Mouse (Mus musculus) right cerebral cortex, postnatal 10 days (tissue): ENCODE measurements around the gene Faf1.
A peak's percentile ranks its signal among the peaks of the same experiment; 100 is the strongest.

ENCODE experiments used
- DNase-seq, 2 experiments: peaks; one replicate each; pipeline ENCODE4 v3.0.0; 2021; ENCODE audit warnings: low spot score in 2 of 2

Faf1 gene

DNA sequence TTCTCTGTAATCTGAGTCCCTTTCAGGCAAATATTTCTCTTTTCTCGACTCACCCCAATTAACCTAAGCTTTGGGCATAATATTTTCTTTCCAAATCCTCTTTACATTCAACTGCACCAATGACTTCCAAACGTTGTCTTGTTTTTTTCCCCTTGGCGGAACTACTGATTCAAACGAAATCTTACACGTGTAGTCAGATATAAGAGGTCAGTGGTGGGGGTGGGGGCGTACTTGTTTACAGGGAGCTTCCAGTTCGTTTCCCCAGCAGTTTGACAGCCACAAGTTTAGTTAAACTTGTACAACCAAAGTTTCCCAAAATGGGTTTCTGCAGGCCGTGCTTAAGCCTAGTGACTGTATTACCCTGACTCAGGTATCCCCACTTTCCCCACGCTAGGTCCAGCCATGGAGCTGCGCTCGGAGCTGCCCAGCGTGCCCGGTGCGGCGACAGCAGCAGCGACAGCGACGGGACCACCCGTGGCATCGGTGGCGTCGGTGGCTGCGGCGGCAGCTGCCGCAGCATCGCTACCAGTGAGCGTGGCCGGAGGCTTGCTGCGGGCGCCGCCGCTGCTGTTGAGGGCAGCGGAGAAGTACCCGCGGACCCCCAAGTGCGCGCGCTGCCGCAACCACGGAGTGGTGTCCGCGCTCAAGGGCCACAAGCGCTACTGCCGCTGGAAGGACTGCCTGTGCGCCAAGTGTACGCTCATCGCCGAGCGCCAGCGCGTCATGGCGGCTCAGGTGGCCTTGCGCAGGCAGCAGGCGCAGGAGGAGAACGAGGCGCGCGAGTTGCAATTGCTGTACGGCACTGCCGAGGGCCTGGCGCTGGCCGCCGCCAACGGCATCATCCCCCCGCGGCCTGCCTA lies 303.3 kb downstream of the Faf1 start:
- peak in 1 of 2 experiments; percentile 38 for DNase-seq

DNA sequence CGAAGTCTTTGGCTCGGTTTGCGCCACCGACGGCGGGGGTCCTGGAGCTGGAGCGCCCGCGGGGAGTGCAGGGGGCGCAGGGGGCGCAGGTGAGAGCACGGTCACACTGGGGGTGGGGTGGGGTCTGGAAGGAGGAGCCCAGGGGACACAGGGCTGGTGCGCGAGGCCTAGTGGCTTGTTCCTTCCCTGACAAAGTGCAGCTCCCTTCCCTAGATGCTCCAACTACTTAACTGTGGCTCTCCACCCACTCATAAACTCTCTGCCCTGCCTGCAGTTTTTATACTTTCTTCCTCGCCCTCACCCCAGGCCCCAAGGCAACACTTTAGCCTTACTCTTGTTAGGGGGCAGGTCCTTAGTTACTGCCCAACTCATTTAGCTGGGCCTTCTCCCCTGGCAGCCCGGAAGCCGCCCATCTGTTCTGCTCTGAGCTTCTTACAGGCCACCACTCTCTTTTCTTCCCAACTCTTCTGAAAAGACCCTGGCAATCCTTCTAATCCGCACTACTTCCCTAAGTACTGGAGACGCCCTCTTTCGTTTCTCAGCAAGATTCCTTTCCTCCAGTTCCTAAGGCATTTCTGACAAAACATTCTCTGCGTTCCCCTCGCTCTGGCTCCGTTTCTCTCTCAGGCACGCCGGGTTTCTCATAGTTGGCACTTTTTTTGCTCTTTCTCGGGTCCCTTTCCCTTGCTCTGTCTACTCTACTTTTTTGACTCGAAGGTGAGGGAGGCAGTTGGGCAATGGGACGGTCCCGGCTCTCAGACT lies 304.1 kb downstream of the Faf1 start:
- no peak for DNase-seq

GRCm38 (mm10) chr4:109981083-109981870 lies 304.9 kb downstream of the Faf1 start:
- DNase-seq: no peak

- DNase-seq: no peak
Measured at GRCm38 (mm10) chr4:109981871-109982680, 305.7 kb downstream of the Faf1 start.

DNA sequence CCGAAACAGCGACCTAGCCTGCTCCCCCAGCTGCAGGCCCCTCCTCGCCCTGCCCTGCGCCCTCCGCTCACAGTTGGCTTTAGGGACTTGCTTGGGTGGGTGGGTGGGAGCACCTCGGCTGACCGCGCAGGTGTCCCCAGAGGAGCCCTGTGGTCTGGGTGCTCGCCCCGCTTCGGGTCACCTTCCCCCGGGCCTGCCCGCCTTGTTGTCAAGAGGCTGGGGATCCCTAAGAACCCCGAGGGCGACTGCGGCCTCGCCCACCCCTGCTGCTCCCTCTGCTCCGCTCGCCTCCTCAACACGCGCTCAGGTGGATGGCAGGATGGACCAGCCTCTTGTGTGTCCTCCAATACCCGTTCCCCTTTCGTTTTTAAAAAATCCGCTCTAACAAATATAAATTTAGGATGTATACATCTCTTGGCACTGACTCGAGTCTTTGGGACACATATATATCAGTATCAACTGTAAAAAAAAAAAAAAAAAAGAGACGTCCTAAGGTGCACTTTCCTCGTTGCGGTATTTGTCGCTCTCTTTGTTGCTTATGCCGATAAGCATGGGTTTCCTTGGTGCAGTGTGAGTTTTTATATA lies 306.4 kb downstream of the Faf1 start:
- no peak for DNase-seq

DNA sequence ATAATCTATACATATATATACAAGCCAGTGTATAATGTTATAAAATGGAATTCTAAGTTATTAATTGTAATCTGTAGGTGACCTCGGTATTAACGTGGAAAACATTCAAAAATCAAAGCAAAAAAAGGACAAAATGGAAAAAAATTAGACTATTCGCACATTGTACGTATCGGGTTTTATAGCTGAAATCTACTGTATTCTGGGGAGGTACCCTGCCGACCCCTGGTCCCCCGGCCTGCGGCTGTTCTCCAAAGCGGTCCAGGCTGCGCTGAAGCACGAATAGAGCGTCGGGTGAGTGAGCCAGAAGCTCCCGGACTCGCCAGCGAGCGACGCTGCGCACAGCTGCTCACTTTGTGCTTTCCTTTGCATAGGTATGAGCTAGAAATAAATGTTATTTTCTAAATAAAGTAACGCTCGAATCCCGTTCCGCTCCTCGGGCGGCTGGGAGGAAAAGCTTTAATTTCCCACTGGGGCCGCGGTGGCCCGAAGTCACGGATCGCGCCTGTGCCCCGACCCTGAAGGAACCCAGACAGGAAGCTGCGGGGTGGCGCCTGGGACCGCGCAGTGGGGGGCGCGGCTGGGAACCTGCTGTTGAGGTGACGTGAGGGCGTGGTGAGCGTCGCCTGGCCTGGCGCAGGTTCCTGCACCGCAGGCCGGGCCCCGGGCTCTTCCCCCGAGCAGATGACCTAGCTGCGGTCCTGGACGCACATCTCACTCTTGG lies 307.1 kb downstream of the Faf1 start:
- DNase-seq: no peak

DNA sequence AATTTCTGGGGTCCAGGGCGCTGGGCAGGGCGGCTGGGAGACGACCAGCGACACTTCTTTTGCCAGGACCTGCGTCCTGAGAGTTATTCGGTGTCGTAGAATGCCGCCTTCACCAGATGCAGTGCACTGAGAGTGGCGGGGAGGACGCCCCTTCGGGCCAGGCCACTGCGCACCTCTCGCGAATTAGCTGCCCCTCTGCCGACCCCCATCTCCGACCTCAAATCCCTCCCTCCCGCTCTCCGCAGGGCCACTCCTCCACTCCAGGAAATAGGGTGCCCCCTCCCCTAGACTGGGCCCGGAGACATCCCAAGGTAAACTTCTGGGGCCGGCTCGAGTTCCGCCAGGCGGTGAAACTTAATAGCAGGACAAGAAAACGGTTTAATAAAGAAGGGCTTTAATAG lies 307.6 kb downstream of the Faf1 start:
- no peak for DNase-seq

- no peak for DNase-seq
Measured at GRCm38 (mm10) chr4:109984496-109985423, 308.4 kb downstream of the Faf1 start.

DNA sequence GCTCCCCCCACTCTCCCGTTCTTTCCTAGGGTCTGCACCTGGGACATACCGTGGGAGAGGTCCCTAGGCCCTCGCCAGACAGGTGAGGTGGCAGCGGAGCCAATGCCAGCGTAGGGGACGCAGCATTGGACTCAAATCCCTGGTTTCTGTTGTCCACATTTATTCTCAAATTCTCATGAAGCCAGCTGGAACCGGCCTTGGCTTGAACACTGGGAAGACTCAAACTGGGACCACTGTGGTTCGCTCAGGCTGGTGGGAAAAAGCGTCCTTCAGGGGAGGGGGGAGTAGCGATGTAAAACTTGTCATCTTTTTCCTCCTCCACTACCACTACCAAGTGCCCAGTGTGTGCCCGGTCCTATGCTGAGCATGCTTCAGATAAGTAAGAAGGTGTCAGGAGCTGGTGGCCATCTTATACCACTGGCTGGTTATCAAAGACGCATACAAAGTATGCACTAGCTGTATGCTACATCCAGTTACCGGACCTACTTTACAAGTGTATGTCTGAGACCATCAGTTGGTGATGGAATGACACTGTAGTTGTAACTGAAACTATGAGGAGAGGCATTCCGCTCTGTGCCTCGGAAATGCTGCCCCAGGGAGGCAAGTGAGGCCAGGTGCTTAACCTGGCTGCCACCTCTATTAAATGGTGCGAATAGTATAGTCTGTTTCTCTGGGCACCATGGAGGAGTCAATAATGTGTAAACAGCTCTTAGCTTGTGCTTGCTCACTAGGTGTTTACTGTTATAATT lies 309.2 kb downstream of the Faf1 start:
- DNase-seq: no peak

GRCm38 (mm10) chr4:109986301-109986700 lies 309.9 kb downstream of the Faf1 start:
- no peak for DNase-seq

DNA sequence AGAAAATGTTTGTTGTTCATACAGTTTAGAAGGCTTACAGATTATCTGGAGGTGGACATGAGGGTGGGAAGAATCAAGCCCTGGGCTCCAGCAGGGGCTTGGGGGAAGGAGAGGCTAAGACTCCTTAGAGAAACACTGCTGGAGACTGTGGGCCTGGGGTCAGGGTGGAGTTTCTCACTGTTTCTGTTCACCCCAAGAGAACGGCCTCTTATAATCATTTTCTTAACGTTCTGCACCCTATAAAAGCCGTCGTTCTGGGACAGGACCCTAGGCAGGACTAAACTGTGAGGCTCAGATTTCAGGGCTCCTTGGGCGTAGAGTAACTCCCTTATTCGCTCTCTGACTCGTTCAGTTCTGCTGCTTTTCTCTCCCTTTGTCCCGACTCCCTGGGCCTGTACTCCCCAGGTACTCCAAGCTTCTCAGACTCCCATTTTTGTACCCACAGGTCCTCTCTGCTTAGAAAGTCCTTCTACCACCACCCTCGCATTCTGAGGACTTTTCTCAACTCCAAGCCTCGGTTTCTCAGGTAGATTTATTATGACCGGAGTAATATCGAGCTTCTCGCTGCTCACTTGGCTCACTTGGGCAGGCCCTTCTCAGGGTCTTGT lies 310.5 kb downstream of the Faf1 start:
- DNase-seq: no peak

- DNase-seq: no peak
Measured at GRCm38 (mm10) chr4:109987560-109988362, 311.4 kb downstream of the Faf1 start.

DNA sequence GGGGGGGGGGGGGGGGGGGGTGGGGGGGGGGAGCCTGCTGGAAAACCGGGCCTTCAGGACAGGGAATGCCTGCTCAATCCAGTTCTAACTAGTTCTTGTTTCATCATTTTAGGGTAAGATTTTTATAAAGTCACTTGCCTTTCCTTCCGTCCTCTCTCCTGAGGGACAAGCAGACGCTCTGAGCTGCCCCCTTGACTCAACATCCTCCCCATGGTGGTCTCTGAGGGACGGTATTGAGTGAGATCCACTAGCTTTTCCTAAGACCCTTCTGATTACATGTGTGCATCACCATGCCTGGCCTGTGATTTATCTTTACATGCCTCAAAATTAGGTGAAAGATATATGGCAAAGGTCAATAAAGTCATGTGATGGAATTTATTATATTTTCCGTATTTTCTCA lies 312.0 kb downstream of the Faf1 start:
- DNase-seq: no peak

GRCm38 (mm10) chr4:109989213-109989612 lies 312.8 kb downstream of the Faf1 start:
- no peak for DNase-seq

GRCm38 (mm10) chr4:110006044-110006443 lies 329.7 kb downstream of the Faf1 start:
- DNase-seq: no peak
